Mouse (Mus musculus): Measurements from ENCODE around the gene H2afv.

DNA sequence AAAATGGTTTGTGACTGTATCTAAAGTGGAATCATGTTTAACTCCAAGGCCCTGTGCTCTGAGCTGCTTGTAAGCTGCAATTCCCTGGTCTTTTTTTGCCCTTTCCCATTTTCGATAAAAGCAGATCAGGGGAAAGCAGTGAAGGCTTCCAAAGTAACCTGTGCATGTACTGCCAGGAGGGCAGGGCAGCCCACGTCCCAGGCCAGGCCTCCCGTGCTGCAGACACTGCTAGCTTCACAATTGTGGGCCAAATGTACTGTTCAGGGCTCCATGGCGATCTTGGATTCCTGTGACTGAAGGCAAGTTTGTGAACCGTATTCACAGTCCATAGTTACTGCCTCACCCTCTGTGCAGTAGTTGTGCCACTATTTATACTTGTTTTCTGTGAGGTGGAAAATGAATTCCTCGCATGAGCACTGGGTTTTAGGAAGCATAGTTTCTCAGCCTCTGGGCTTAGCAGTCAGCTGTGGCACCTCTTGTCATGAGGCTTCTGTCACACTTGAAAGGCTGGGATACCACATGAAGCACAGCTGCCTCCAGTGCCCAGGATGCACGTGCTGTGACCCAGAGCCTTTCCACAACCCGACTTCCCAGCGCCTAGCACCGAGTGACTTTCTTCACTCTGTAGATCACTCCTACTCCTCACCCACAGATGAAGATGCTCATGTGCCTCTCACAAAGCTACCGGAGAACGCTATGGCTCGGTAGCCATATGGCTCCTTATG is 36.6 kb upstream of the H2afv start:
- TF ChIP-seq GATA1 (IDR thresholded peaks at IDR 0.05; ENCODE audit: borderline replicate concordance, low read length), result no peak
- TF ChIP-seq FLI1 (IDR thresholded peaks at IDR 0.05; ENCODE audit: low read length), result no peak

All from megakaryocyte, embryonic 14.5 days (primary cell).